Mouse (Mus musculus) megakaryocyte, embryonic 14.5 days (primary cell): ENCODE data around the gene Srsf4. TPM values are rescaled to one million over a fixed set of nuclear protein-coding genes. Genes with fewer than 3 reads are reported as not detected.

Source experiments
- H3K27me3 ChIP-seq: replicated peaks from 2 replicates; pipeline ENCODE3; 2012; ENCODE audit warnings: inconsistent platforms
- H3K36me3 ChIP-seq: replicated peaks from 2 replicates; pipeline ENCODE3; 2012; ENCODE audit warnings: low read length, inconsistent platforms, mixed read lengths
- H3K4me1 ChIP-seq: 2 replicates; pipeline ENCODE4 v1.6.1; 2012; ENCODE audit warnings: inconsistent platforms
- H3K4me3 ChIP-seq: replicated peaks from 2 replicates; pipeline ENCODE3; 2012; ENCODE audit warnings: moderate library complexity, mild to moderate bottlenecking, inconsistent platforms
- H3K9me3 ChIP-seq: 2 replicates; pipeline ENCODE4 v1.6.1; 2012; ENCODE audit warnings: inconsistent platforms
- FLI1 ChIP-seq: IDR thresholded peaks from 2 replicates; pipeline ENCODE4 v1.6.1; 2012; ENCODE audit warnings: low read length, inconsistent platforms, mixed read lengths
- GATA1 ChIP-seq: IDR thresholded peaks from 3 replicates; pipeline ENCODE4 v1.6.1; 2012; ENCODE audit warnings: mixed read lengths, low read length, inconsistent platforms, borderline replicate concordance
- polyA plus RNA-seq: library from polyadenylated mRNA; stranded (reverse); fragments of >175 nt; gene quantifications from 2 replicates; pipeline ENCODE4 v1.2.3, GENCODE M21; 2012; ENCODE audit warnings: low replicate concordance; ENCODE audit not compliant: insufficient read depth

Gene Srsf4
- polyA plus RNA-seq, 1 experiment = 135 TPM

- Histone ChIP-seq H3K4me3 (peak overlapping the region; percentile 92), H3K27me3 (peaks cover 87% of the 10 kb centered on the region), H3K36me3 (no peaks in the 10 kb centered on the region), H3K4me1 (peaks cover 34% of the 10 kb centered on the region), H3K9me3 (no peaks in the 10 kb centered on the region)
- TF ChIP-seq FLI1 = no peak
- no peak for TF ChIP-seq GATA1
Measured at GRCm38 (mm10) chr4:131836891-131837491, 36.4 kb upstream of the Srsf4 start.

DNA sequence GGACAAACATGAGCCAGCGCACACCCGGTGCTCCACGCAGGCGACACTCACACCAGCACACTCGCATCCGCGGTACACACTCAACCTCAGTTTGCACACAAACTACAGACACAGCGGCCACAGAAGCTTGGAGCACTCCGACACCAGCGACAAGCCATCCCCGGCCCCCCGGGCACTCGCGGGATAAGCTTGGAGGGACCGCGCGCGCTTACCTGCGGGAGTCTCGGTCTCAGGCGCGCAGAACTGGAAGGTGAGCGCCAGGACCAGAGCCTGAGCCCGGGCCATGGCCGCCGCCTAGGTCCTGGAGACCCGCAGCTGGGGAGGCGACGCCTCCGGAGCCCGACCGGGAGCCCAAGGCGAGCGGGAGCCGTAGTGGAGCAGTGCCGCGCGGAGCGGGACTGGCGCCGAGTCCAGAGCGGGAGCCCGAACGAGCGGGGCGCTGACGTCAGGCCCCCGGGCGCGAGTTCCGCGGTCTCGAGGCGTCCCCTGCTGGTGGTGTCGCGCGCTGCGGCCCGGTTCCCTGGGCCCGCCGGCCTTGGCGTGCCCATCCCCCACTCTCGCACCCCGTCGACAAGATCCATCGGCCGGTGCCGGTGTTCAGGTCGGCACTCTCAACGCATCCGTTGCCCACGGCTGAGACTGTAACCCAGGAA lies 35.4 kb upstream of the Srsf4 start, which contains the start of gene Ptpru:
Gene Ptpru (minus strand): TSS at position 417 of the 653 bp plus-strand sequence.
- peaks cover 77% of the 10 kb centered on the region for H3K27me3 ChIP-seq
- H3K9me3 ChIP-seq = no peaks in the 10 kb centered on the region
- peaks cover 34% of the 10 kb centered on the region for H3K4me1 ChIP-seq
- H3K4me3 ChIP-seq = peak within 1 kb of the TSS; percentile 92
- H3K36me3 ChIP-seq = no peaks in the 10 kb centered on the region
- TF ChIP-seq GATA1 = no peak
- TF ChIP-seq FLI1 = no peak

DNA sequence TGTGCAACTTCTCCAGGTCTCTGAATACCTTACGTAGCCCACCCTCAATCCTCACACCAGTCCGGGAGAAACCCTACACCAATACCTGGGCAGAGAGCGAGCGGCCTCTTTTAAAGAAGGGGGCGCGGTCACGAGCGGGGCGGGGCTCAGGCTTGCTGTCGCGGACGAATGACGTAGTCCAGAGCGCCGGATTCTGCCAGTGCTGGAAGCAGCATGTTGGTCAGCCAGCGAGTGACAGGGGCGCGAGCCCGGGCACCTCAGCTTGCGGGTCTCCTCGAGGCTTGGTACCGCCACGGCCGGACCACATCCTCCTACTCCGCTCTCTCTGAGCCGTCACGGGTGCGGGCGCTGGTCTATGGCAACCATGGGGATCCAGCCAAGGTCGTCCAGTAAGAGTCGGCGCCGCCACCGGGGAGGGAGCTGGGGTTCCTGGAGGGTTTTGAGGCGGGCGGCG lies 30.1 kb upstream of the Srsf4 start, which contains the start of gene Mecr:
Gene Mecr (plus strand): TSS at position 181 of the 454 bp plus-strand sequence.
- H3K27me3 ChIP-seq = peaks cover 25% of the 10 kb centered on the region
- no peaks in the 10 kb centered on the region for H3K9me3 ChIP-seq
- peaks cover 33% of the 10 kb centered on the region for H3K4me1 ChIP-seq
- peaks cover 13% of the 10 kb centered on the region for H3K36me3 ChIP-seq
- no peak for TF ChIP-seq FLI1
- H3K4me3 ChIP-seq = peak within 1 kb of the TSS; percentile 98

GRCm38 (mm10) chr4:131845991-131846778 lies 27.2 kb upstream of the Srsf4 start:
- Histone ChIP-seq H3K9me3 (no peaks in the 10 kb centered on the region), H3K36me3 (peaks cover 24% of the 10 kb centered on the region), H3K4me1 (peaks cover 38% of the 10 kb centered on the region), H3K27me3 (peaks cover 4% of the 10 kb centered on the region), H3K4me3 (no peak overlapping the region)
- TF ChIP-seq FLI1 (no peak), GATA1 (no peak)

DNA sequence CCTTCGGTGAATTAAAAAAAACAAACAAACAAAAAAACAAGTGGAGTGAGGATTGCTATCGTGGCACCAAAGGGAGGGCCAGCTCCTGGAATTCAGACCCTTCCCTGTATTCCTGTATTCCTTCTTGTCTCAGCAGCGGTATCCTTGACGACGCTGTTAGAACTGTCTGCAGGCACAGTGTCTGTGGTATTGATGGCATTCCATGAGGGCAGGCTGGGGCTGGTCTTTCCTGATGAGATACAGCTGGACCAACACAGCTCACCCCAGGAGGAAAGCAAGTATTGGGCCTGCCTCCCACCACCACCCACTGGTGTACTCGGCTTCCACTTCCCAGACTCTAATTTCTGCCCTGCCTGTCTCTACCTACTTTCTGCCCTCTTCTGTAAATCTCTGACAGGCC lies 25.3 kb upstream of the Srsf4 start:
- Histone ChIP-seq H3K4me3 (no peak overlapping the region), H3K36me3 (peaks cover 27% of the 10 kb centered on the region), H3K27me3 (no peaks in the 10 kb centered on the region), H3K9me3 (no peaks in the 10 kb centered on the region), H3K4me1 (peaks cover 33% of the 10 kb centered on the region)
- TF ChIP-seq GATA1 (no peak), FLI1 (no peak)

DNA sequence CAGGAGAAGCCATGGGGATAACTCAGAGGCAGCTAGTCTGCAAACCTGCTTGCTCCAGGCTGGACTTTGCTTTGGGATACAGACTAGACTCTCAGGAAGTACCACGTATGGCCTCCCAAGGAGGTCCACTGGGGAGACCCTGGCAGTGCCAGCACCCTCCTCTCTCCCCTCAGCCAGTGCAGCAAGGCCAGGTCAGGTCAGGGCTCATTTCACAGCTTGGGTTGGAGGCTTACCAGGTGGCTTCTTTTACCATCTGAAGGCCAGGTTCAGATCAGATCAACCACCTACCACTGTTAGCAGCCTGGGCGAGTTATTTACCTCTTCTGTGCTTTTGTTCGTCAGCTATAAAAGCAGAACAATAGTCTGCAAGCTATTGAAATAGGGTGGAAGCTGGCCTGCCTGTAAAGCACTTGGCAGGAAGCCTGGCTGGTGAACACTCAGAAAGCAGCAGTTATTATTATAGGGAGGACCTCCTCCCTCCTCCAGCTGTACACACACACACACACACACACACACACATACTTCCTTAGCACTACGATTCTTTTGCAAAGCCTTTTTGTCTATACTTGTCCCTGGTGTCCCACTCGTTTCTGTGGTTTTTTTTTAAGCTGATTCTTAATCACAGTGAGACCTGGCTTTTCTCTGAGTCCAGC lies 23.3 kb upstream of the Srsf4 start:
- TF ChIP-seq FLI1 (no peak), GATA1 (no peak)
- H3K36me3 ChIP-seq = peaks cover 40% of the 10 kb centered on the region
- H3K27me3 ChIP-seq = peaks cover 1% of the 10 kb centered on the region
- H3K4me3 ChIP-seq = no peak overlapping the region
- H3K9me3 ChIP-seq = no peaks in the 10 kb centered on the region
- H3K4me1 ChIP-seq = peaks cover 24% of the 10 kb centered on the region

DNA sequence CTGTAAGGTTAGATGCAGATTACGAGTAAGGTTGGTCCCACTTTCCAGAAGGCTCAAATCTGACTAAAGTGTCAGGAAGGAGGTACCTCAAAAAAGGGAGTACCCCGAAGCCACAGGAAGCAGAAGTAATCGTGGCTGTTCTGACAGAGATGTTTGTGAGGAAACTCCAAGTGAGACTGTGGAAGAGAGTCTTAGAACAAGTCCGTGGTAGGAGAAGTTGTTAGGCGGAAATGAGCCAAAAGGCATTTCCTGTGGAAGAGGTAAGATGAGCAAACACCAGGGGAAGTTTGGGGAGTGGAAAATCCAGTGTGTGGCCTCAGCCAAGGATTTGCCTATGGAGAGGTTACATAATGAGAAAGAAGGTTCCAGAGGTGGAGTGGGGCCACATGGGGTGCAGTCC lies 18.5 kb upstream of the Srsf4 start:
- no peaks in the 10 kb centered on the region for H3K9me3 ChIP-seq
- H3K4me1 ChIP-seq = peaks cover 18% of the 10 kb centered on the region
- H3K4me3 ChIP-seq = no peak overlapping the region
- peaks cover 1% of the 10 kb centered on the region for H3K27me3 ChIP-seq
- H3K36me3 ChIP-seq = peaks cover 56% of the 10 kb centered on the region
- TF ChIP-seq GATA1 = no peak
- TF ChIP-seq FLI1 = no peak

- H3K4me3 ChIP-seq = peak overlapping the region; percentile 81
Measured at GRCm38 (mm10) chr4:131860492-131861340, 12.7 kb upstream of the Srsf4 start.

GRCm38 (mm10) chr4:131861341-131861739 lies 12.1 kb upstream of the Srsf4 start:
- Histone ChIP-seq H3K36me3 (peaks cover 77% of the 10 kb centered on the region), H3K9me3 (no peaks in the 10 kb centered on the region), H3K27me3 (no peaks in the 10 kb centered on the region), H3K4me3 (peak overlapping the region; percentile 81), H3K4me1 (peaks cover 26% of the 10 kb centered on the region)
- TF ChIP-seq FLI1 (no peak), GATA1 (no peak)

More at GRCm38 (mm10) chr4:131860492-131861340, 12.7 kb upstream of the Srsf4 start:
- Histone ChIP-seq H3K9me3 (no peaks in the 10 kb centered on the region), H3K4me1 (peaks cover 30% of the 10 kb centered on the region), H3K36me3 (peaks cover 79% of the 10 kb centered on the region), H3K27me3 (no peaks in the 10 kb centered on the region)
- no peak for TF ChIP-seq GATA1
- no peak for TF ChIP-seq FLI1
